Mouse (Mus musculus): Measurements from ENCODE around the gene Synj2bp.

GRCm38 (mm10) chr12:81547163-81547562 is 14.5 kb upstream of the Synj2bp start:
- TF ChIP-seq CTCF (IDR thresholded peaks at IDR 0.05; ENCODE audit: low read depth) (no peak), EP300 (IDR thresholded peaks at IDR 0.05; ENCODE audit: low read depth) (no peak)
